Mouse (Mus musculus) spleen, adult 2 months (tissue): ENCODE measurements around the gene Chaf1a.

Experiments used
- CTCF ChIP-seq: fragments of 200-500 bp; IDR thresholded peaks from 2 replicates; pipeline ENCODE4 v1.5.1; 2011; ENCODE audit warnings: mild to moderate bottlenecking, inconsistent platforms; ENCODE audit not compliant: insufficient read depth, insufficient read length, insufficient replicate concordance; ENCODE audit errors: extremely low read depth
- POLR2A ChIP-seq: fragments of 200-500 bp; IDR thresholded peaks from 2 replicates; pipeline ENCODE4 v1.6.1; 2011; ENCODE audit warnings: low read depth, low read length, inconsistent platforms

DNA sequence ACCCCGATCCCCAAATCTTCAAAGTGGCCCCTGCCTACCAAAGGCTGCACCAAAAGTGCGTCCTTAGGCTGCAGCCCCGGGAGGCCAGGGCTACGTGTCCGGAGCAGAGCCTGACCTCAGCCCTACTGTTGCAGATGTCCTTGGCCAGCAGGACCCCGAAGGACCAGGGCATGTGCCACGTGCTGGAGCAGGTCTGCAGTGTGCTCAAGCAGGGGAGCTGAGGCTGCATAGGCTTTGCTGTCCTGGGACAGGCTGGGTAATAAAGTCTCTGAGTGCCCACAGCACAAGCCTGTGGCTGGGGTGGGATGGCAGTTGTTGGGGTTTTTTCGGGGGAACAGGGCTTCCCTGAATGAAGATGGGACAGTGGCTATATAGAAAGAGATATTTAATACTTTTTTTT, 23.9 kb upstream of the Chaf1a start:
- no peak for TF ChIP-seq POLR2A
- no peak for TF ChIP-seq CTCF
